Mouse (Mus musculus): Measurements from ENCODE around the gene Acr.

DNA sequence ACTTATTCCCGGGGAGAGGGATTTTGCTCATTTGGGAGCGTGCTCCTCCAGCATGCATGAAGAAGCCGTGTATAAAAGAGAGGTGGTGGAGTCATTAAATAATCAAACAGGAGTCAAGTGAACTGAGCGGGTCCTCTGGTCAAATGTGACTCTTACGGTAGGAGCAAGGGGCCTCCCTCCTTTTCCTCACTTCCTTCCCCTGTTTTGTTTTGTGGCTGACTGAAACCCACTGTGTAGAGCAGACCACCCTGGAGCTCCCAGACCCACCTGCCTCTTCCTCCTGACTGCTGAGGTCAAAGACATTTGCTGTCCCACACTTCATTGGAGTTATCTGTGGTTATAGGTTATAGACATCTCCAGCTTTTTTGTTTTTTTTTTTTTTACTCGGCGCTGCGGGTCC lies 39.4 kb downstream of the Acr start:
- TF ChIP-seq CTCF (IDR thresholded peaks at IDR 0.05; ENCODE audit: control insufficient read depth, insufficient read depth, insufficient read length) (no peak), CEBPB (IDR thresholded peaks at IDR 0.05; ENCODE audit: low read depth) (no peak)
